Mouse (Mus musculus) heart, embryonic 16.5 days (tissue): ENCODE measurements around the gene Gdap1l1. TPM values are rescaled to one million over a fixed set of nuclear protein-coding genes. Genes with fewer than 3 reads are reported as not detected.

Experiments used
- ATAC-seq: fragments of 200-750 bp; cut with Nextera tagmentation; replicated peaks from 2 replicates; pipeline ENCODE4 v1.8.0; 2017; ENCODE audit warnings: moderate number of reproducible peaks; ENCODE audit not compliant: insufficient read depth, low FRiP score; ENCODE audit errors: extremely low read depth
- H3K27ac ChIP-seq: fragments of 300-500 bp; sonication (generic); 2 replicates; pipeline ENCODE4 v1.5.1; 2014; ENCODE audit warnings: mild to moderate bottlenecking, low read length, control low read depth, moderate library complexity
- H3K27me3 ChIP-seq: fragments of 300-500 bp; sonication (generic); 2 replicates; pipeline ENCODE4 v1.6.1; 2014; ENCODE audit warnings: low read length, mixed read lengths; ENCODE audit not compliant: control insufficient read depth, insufficient read depth
- H3K36me3 ChIP-seq: fragments of 300-500 bp; sonication (generic); 2 replicates; pipeline ENCODE4 v1.6.1; 2014; ENCODE audit not compliant: control insufficient read depth, insufficient read depth
- H3K4me1 ChIP-seq: fragments of 300-500 bp; sonication (generic); 2 replicates; pipeline ENCODE4 v1.6.1; 2014; ENCODE audit warnings: low read length, mixed read lengths; ENCODE audit not compliant: control insufficient read depth, insufficient read depth
- H3K4me2 ChIP-seq: fragments of 300-500 bp; sonication (generic); 2 replicates; pipeline ENCODE4 v1.6.1; 2014; ENCODE audit warnings: low read depth, mild to moderate bottlenecking, control low read depth, low read length
- H3K4me3 ChIP-seq: fragments of 300-500 bp; sonication (generic); 2 replicates; pipeline ENCODE4 v1.5.1; 2014; ENCODE audit warnings: mild to moderate bottlenecking, control low read depth, low read length
- H3K9ac ChIP-seq: fragments of 300-500 bp; sonication (generic); 2 replicates; pipeline ENCODE4 v1.6.1; 2014; ENCODE audit warnings: low read length, control low read depth
- H3K9me3 ChIP-seq: fragments of 300-500 bp; sonication (generic); replicated peaks from 2 replicates; pipeline ENCODE4 v1.6.1; 2016; ENCODE audit warnings: low read length; ENCODE audit not compliant: control insufficient read depth
- WGBS: fragments of 180-500 bp; shearing (Covaris S2); extraction: QIAGEN DNeasy Blood & Tissue Kit; methylation state at CpG from one replicate; pipeline ENCODE4 v1.1.7; 2014; 5-methylcytosine and 5-hydroxymethylcytosine counted together
- polyA plus RNA-seq: library from polyadenylated mRNA; unstranded; fragments of >200 nt; fragmentation: Nextera tagmentation; extraction: Ambion mirVana; gene quantifications from 2 replicates; pipeline ENCODE4 v1.2.1, GENCODE M21; 2015

Gene Gdap1l1
- polyA plus RNA-seq, 1 experiment from 2014 or later, result 0.18 TPM

GRCm38 (mm10) chr2:163437800-163438199, 476 bp upstream of the Gdap1l1 start:
- ATAC-seq, result no peak
- H3K27ac ChIP-seq, result no peak overlapping the region
- H3K4me1 ChIP-seq, result peaks cover 4% of the 10 kb centered on the region
- no peak overlapping the region for H3K4me2 ChIP-seq
- no peaks in the 10 kb centered on the region for H3K36me3 ChIP-seq
- no peak overlapping the region for H3K4me3 ChIP-seq
- 38% methylated on average over 4 of the region's 4 CpGs for WGBS
- H3K9ac ChIP-seq, result no peak overlapping the region
- H3K9me3 ChIP-seq, result no peaks in the 10 kb centered on the region
- H3K27me3 ChIP-seq, result peaks cover 14% of the 10 kb centered on the region

GRCm38 (mm10) chr2:163438619-163439451, 559 bp downstream of the Gdap1l1 start:
- H3K27ac ChIP-seq, result no peak overlapping the region
- peak overlapping the region; percentile 25 for H3K4me3 ChIP-seq
- no peaks in the 10 kb centered on the region for H3K9me3 ChIP-seq
- H3K9ac ChIP-seq, result no peak overlapping the region
- peak overlapping the region; percentile 49 for H3K4me2 ChIP-seq
- peaks cover 14% of the 10 kb centered on the region for H3K27me3 ChIP-seq
- H3K36me3 ChIP-seq, result no peaks in the 10 kb centered on the region
- no peak for ATAC-seq
- WGBS, result 2% methylated on average over 30 of the region's 30 CpGs
- H3K4me1 ChIP-seq, result peaks cover 4% of the 10 kb centered on the region

- H3K9me3 ChIP-seq, result no peaks in the 10 kb centered on the region
- WGBS, result 42% methylated on average over 1 of the region's 1 CpGs
- peaks cover 4% of the 10 kb centered on the region for H3K4me1 ChIP-seq
- no peak overlapping the region for H3K27ac ChIP-seq
- no peaks in the 10 kb centered on the region for H3K36me3 ChIP-seq
- no peak overlapping the region for H3K4me3 ChIP-seq
- peaks cover 14% of the 10 kb centered on the region for H3K27me3 ChIP-seq
- H3K4me2 ChIP-seq, result no peak overlapping the region
- no peak for ATAC-seq
- H3K9ac ChIP-seq, result no peak overlapping the region
Observed at GRCm38 (mm10) chr2:163439488-163439887, 1.2 kb downstream of the Gdap1l1 start.

GRCm38 (mm10) chr2:163443543-163443942, 5.3 kb downstream of the Gdap1l1 start:
- Histone ChIP-seq H3K4me1 (no peaks in the 10 kb centered on the region), H3K27ac (no peak overlapping the region), H3K4me2 (no peak overlapping the region), H3K9ac (no peak overlapping the region), H3K36me3 (no peaks in the 10 kb centered on the region), H3K9me3 (no peaks in the 10 kb centered on the region), H3K4me3 (no peak overlapping the region), H3K27me3 (peaks cover 6% of the 10 kb centered on the region)
- WGBS, result 47% methylated on average over 6 of the region's 6 CpGs
- no peak for ATAC-seq

GRCm38 (mm10) chr2:163444017-163444416, 5.7 kb downstream of the Gdap1l1 start:
- no peak for ATAC-seq
- H3K36me3 ChIP-seq, result no peaks in the 10 kb centered on the region
- no peak overlapping the region for H3K9ac ChIP-seq
- peaks cover 1% of the 10 kb centered on the region for H3K27me3 ChIP-seq
- H3K4me2 ChIP-seq, result no peak overlapping the region
- 56% methylated on average over 7 of the region's 7 CpGs for WGBS
- no peak overlapping the region for H3K4me3 ChIP-seq
- H3K27ac ChIP-seq, result no peak overlapping the region
- no peaks in the 10 kb centered on the region for H3K4me1 ChIP-seq
- H3K9me3 ChIP-seq, result no peaks in the 10 kb centered on the region

- no peak overlapping the region for H3K4me3 ChIP-seq
- no peak overlapping the region for H3K4me2 ChIP-seq
- H3K9me3 ChIP-seq, result no peaks in the 10 kb centered on the region
- H3K27me3 ChIP-seq, result no peaks in the 10 kb centered on the region; the same call in 1 of the 2 replicates
- WGBS, result 67% methylated on average over 12 of the region's 12 CpGs
- no peak for ATAC-seq
- no peaks in the 10 kb centered on the region for H3K4me1 ChIP-seq
- no peak overlapping the region for H3K27ac ChIP-seq
- H3K9ac ChIP-seq, result no peak overlapping the region
- H3K36me3 ChIP-seq, result no peaks in the 10 kb centered on the region
Observed at GRCm38 (mm10) chr2:163447375-163447774, 9.1 kb downstream of the Gdap1l1 start.

- WGBS, result 55% methylated on average over 3 of the region's 3 CpGs
- no peaks in the 10 kb centered on the region for H3K36me3 ChIP-seq
- H3K4me1 ChIP-seq, result no peaks in the 10 kb centered on the region
- no peak overlapping the region for H3K27ac ChIP-seq
- H3K4me2 ChIP-seq, result no peak overlapping the region
- H3K9me3 ChIP-seq, result no peaks in the 10 kb centered on the region
- no peak for ATAC-seq
- no peak overlapping the region for H3K4me3 ChIP-seq
- no peak overlapping the region for H3K9ac ChIP-seq
- no peaks in the 10 kb centered on the region; the same call in 1 of the 2 replicates for H3K27me3 ChIP-seq
Observed at GRCm38 (mm10) chr2:163449276-163449675, 11.0 kb downstream of the Gdap1l1 start.

GRCm38 (mm10) chr2:163450668-163451295, 12.5 kb downstream of the Gdap1l1 start:
- Histone ChIP-seq H3K27ac (no peak overlapping the region), H3K9me3 (no peaks in the 10 kb centered on the region), H3K4me1 (no peaks in the 10 kb centered on the region), H3K4me2 (no peak overlapping the region), H3K9ac (no peak overlapping the region), H3K36me3 (no peaks in the 10 kb centered on the region), H3K27me3 (no peaks in the 10 kb centered on the region; the same call in 1 of the 2 replicates), H3K4me3 (no peak overlapping the region)
- ATAC-seq, result no peak
- 50% methylated on average over 6 of the region's 6 CpGs for WGBS

- Histone ChIP-seq H3K36me3 (no peaks in the 10 kb centered on the region), H3K4me1 (no peaks in the 10 kb centered on the region), H3K9me3 (no peaks in the 10 kb centered on the region), H3K4me3 (no peak overlapping the region), H3K9ac (no peak overlapping the region), H3K4me2 (no peak overlapping the region), H3K27me3 (peaks cover 2% of the 10 kb centered on the region; the same call in 1 of the 2 replicates), H3K27ac (no peak overlapping the region)
- no peak for ATAC-seq
- WGBS, result 80% methylated on average over 6 of the region's 6 CpGs
Observed at GRCm38 (mm10) chr2:163452738-163453137, 14.5 kb downstream of the Gdap1l1 start.
